Mouse (Mus musculus): ENCODE results near the gene Klf9. TPM values are rescaled to one million over a fixed set of nuclear protein-coding genes. Genes with fewer than 3 reads are reported as not detected.

Klf9 gene
- polyA plus RNA-seq, 1 experiment from 2014 or later: 6.1 TPM

GRCm38 (mm10) chr19:23151651-23152070 lies 10.6 kb downstream of the Klf9 start:
- Histone ChIP-seq H3K4me2 (no peak overlapping the region), H3K36me3 (no peaks in the 10 kb centered on the region), H3K4me1 (peaks cover 21% of the 10 kb centered on the region), H3K4me3 (no peak overlapping the region), H3K9ac (no peak overlapping the region), H3K9me3 (no peaks in the 10 kb centered on the region), H3K27me3 (no peaks in the 10 kb centered on the region), H3K27ac (no peak overlapping the region)
- WGBS: 30% methylated on average over 11 of the region's 11 CpGs
- peak; percentile 65; the same call in 1 of the 2 replicates for ATAC-seq (ENCODE audit: borderline replicate concordance, extremely low read depth, low FRiP score, low TSS enrichment)

DNA sequence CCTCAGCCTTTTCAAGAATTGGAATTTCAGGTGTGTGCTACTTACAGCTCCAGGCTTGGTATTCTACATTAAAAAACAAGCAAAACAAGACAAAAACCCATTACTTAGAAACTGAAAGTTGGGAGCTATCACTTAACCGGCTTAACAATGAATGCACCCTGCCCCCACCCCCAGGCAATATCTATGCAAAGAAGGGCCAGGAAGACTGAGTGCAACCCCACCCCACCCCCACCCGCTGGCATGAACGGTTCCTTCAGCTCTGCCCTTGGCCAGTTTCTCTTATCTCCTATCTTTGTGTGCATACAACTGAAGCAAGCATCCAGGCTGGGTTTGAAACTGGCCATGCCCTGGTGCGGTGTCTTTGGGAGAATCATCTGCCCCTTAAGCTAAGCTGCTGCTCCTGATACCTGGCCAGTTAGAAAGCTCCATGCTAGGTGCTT lies 11.2 kb downstream of the Klf9 start:
- peaks cover 21% of the 10 kb centered on the region for H3K4me1 ChIP-seq
- no peaks in the 10 kb centered on the region for H3K9me3 ChIP-seq
- no peak overlapping the region for H3K4me3 ChIP-seq
- H3K9ac ChIP-seq: no peak overlapping the region
- no peak overlapping the region for H3K4me2 ChIP-seq
- 29% methylated on average over 4 of the region's 4 CpGs for WGBS
- ATAC-seq (ENCODE audit: borderline replicate concordance, extremely low read depth, low FRiP score, low TSS enrichment): no peak
- no peaks in the 10 kb centered on the region for H3K36me3 ChIP-seq
- H3K27ac ChIP-seq: no peak overlapping the region
- no peaks in the 10 kb centered on the region for H3K27me3 ChIP-seq

GRCm38 (mm10) chr19:23152771-23153605 lies 12.0 kb downstream of the Klf9 start:
- H3K9ac ChIP-seq: no peak overlapping the region
- H3K4me2 ChIP-seq: no peak overlapping the region
- H3K4me1 ChIP-seq: peaks cover 21% of the 10 kb centered on the region
- H3K9me3 ChIP-seq: no peaks in the 10 kb centered on the region
- no peak overlapping the region for H3K4me3 ChIP-seq
- 56% methylated on average over 25 of the region's 25 CpGs for WGBS
- no peak overlapping the region for H3K27ac ChIP-seq
- H3K36me3 ChIP-seq: no peaks in the 10 kb centered on the region
- no peaks in the 10 kb centered on the region for H3K27me3 ChIP-seq
- no peak for ATAC-seq (ENCODE audit: borderline replicate concordance, extremely low read depth, low FRiP score, low TSS enrichment)

DNA sequence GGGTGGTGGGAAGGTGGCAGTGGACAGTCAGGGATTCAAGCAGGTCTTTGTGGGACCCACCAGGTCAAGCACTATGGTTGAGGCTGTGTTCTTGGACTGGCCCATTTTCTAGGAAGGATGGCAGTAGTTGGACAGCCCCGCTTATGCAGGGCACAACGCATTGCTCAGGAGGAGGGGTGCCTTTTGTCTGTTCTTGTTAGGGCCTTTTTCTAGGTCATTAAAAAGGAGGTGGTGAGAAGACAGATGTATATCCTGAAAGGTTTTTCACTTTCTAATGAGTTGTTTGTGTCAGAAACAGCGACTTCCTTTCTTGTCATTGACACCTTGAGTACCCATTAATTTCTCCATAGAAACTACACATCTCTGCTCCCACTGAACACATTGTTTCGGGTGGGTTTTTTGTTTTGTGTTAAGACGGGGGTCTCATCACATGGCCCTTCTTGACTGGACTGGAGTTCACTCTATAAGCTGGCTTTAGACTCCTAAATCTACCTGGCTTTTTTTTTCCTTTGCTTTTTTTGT lies 12.6 kb downstream of the Klf9 start:
- no peak for ATAC-seq (ENCODE audit: borderline replicate concordance, extremely low read depth, low FRiP score, low TSS enrichment)
- no peak overlapping the region for H3K4me3 ChIP-seq
- H3K4me1 ChIP-seq: peaks cover 21% of the 10 kb centered on the region
- no peak overlapping the region for H3K4me2 ChIP-seq
- no peaks in the 10 kb centered on the region for H3K36me3 ChIP-seq
- H3K9ac ChIP-seq: no peak overlapping the region
- 80% methylated on average over 5 of the region's 5 CpGs for WGBS
- no peaks in the 10 kb centered on the region for H3K9me3 ChIP-seq
- no peak overlapping the region for H3K27ac ChIP-seq
- no peaks in the 10 kb centered on the region for H3K27me3 ChIP-seq

- Histone ChIP-seq H3K4me1 (0 out of 2 replicates have a peak, but pooled peaks cover 3% of the 10 kb centered on the region), H3K27me3 (no peaks in the 10 kb centered on the region), H3K9me3 (no peaks in the 10 kb centered on the region), H3K36me3 (no peaks in the 10 kb centered on the region), H3K27ac (no peak overlapping the region), H3K4me2 (no peak overlapping the region), H3K4me3 (no peak overlapping the region), H3K9ac (no peak overlapping the region)
- ATAC-seq (ENCODE audit: borderline replicate concordance, extremely low read depth, low FRiP score, low TSS enrichment): no peak
- 58% methylated on average over 10 of the region's 10 CpGs for WGBS
Measured at GRCm38 (mm10) chr19:23159780-23160395, 18.9 kb downstream of the Klf9 start.

- no peak overlapping the region for H3K9ac ChIP-seq
- H3K4me2 ChIP-seq: no peak overlapping the region
- 21% methylated on average over 8 of the region's 8 CpGs for WGBS
- no peak overlapping the region for H3K4me3 ChIP-seq
- 0 out of 2 replicates have a peak, but pooled peaks cover 6% of the 10 kb centered on the region for H3K4me1 ChIP-seq
- H3K9me3 ChIP-seq: no peaks in the 10 kb centered on the region
- 0 out of 2 replicates have a peak, but pooled peaks cover 3% of the 10 kb centered on the region for H3K36me3 ChIP-seq
- no peak overlapping the region for H3K27ac ChIP-seq
- no peaks in the 10 kb centered on the region for H3K27me3 ChIP-seq
- ATAC-seq (ENCODE audit: borderline replicate concordance, extremely low read depth, low FRiP score, low TSS enrichment): no peak
Measured at GRCm38 (mm10) chr19:23162387-23162809, 21.4 kb downstream of the Klf9 start.

DNA sequence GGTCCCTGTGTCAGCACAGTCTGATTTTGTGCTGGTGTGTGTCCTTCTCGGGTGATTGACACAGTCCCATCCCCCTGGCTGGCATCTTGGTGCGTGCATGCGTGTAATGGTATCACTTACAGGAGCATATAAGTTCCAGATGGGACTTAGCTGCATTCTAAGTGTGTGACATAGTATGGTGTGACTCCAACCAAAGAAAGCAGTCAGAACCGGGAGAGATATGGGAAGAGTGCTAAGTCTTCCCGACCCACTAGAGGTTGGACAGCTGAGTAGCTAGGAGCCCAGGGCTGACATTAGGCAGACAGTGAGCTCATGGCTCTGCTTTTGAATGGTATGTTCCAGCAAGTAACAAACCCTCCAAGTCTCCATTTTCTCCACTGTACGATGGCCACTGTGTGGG lies 21.9 kb downstream of the Klf9 start:
- ATAC-seq (ENCODE audit: borderline replicate concordance, extremely low read depth, low FRiP score, low TSS enrichment): no peak

DNA sequence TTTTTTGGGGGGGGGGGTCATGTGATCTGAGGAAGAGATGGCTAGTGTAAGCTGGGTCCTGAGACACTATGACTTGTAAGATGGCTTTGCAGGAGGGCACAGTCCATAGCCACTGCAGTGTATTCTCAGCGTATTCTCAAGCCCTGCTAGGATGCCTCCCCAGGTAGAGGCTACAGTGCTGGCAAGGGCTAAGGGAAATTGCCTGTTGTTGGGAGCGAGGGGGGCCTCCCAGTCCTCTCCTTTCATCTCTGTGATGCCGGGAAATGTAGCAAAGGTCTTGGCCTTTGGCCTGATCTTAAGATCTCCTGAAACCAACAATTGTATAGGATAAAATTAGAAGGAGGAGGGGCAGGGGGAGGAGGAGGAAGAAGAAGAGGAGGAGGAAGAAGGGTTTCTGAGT lies 22.3 kb downstream of the Klf9 start:
- Histone ChIP-seq H3K36me3 (0 out of 2 replicates have a peak, but pooled peaks cover 3% of the 10 kb centered on the region), H3K9ac (no peak overlapping the region), H3K27ac (no peak overlapping the region), H3K4me1 (0 out of 2 replicates have a peak, but pooled peaks cover 6% of the 10 kb centered on the region), H3K27me3 (no peaks in the 10 kb centered on the region), H3K4me3 (no peak overlapping the region), H3K9me3 (no peaks in the 10 kb centered on the region), H3K4me2 (no peak overlapping the region)
- 52% methylated on average over 3 of the region's 3 CpGs for WGBS
- ATAC-seq (ENCODE audit: borderline replicate concordance, extremely low read depth, low FRiP score, low TSS enrichment): no peak

More for the DNA sequence above, 21.9 kb downstream of the Klf9 start:
- no peaks in the 10 kb centered on the region for H3K9me3 ChIP-seq
- H3K4me2 ChIP-seq: no peak overlapping the region
- H3K27me3 ChIP-seq: no peaks in the 10 kb centered on the region
- no peak overlapping the region for H3K4me3 ChIP-seq
- no peak overlapping the region for H3K27ac ChIP-seq
- 0 out of 2 replicates have a peak, but pooled peaks cover 3% of the 10 kb centered on the region for H3K36me3 ChIP-seq
- no peak overlapping the region for H3K9ac ChIP-seq
- H3K4me1 ChIP-seq: 0 out of 2 replicates have a peak, but pooled peaks cover 6% of the 10 kb centered on the region
- WGBS: 78% methylated on average over 6 of the region's 6 CpGs

DNA sequence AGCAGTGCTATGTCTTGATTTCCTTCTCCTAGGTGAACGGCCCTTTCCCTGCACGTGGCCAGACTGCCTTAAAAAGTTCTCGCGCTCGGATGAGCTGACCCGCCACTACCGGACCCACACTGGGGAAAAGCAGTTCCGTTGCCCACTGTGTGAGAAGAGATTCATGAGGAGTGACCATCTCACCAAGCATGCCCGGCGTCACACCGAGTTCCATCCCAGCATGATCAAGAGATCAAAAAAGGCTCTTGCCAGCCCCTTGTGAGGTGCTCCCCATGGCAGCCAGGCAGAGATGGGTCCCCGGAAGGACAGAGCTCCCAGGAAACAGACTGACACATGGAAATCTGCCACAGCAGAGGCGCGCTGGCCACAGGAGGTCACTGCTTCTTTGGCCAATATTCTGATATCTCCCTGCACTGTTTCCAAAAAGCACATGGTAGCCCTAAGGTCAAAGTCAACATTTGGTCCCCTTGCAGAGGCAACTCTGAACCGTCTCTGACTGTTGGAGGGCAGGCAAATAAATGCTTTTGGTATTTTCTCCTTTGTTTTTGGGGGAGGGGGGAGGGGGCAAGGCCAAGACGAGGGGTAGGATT lies 23.7 kb downstream of the Klf9 start:
- H3K4me3 ChIP-seq: no peak overlapping the region
- H3K9me3 ChIP-seq: no peaks in the 10 kb centered on the region
- H3K36me3 ChIP-seq: 0 out of 2 replicates have a peak, but pooled peaks cover 3% of the 10 kb centered on the region
- 0 out of 2 replicates have a peak, but pooled peaks cover 6% of the 10 kb centered on the region for H3K4me1 ChIP-seq
- 85% methylated on average over 16 of the region's 16 CpGs for WGBS
- no peak overlapping the region for H3K9ac ChIP-seq
- H3K27me3 ChIP-seq: no peaks in the 10 kb centered on the region
- no peak overlapping the region for H3K4me2 ChIP-seq
- H3K27ac ChIP-seq: no peak overlapping the region
- no peak for ATAC-seq (ENCODE audit: borderline replicate concordance, extremely low read depth, low FRiP score, low TSS enrichment)

- Histone ChIP-seq H3K4me2 (no peak overlapping the region), H3K9me3 (no peaks in the 10 kb centered on the region), H3K27me3 (no peaks in the 10 kb centered on the region), H3K9ac (no peak overlapping the region), H3K36me3 (0 out of 2 replicates have a peak, but pooled peaks cover 3% of the 10 kb centered on the region), H3K4me1 (0 out of 2 replicates have a peak, but pooled peaks cover 2% of the 10 kb centered on the region), H3K27ac (no peak overlapping the region), H3K4me3 (no peak overlapping the region)
- ATAC-seq (ENCODE audit: borderline replicate concordance, extremely low read depth, low FRiP score, low TSS enrichment): no peak
- WGBS: 70% methylated on average over 11 of the region's 11 CpGs
Measured at GRCm38 (mm10) chr19:23166550-23167284, 25.7 kb downstream of the Klf9 start.

Measured in lung, embryonic 15.5 days (tissue).